ENCODE assay signal across 13 mouse cellular contexts in genomic region chr5:21247916-21248315, GRCm38 (mm10).
A peak's percentile ranks its signal among the peaks of the same experiment; 100 is the strongest.
DNase-seq lines count a peak whose midpoint lies in the region; ATAC-seq and TF ChIP-seq lines count a peak whose summit lies in the region.
"Had no signal": no experiment of that assay in that cellular context is flagged by ENCODE, and none has a peak within 500 bp of the region (broad histone marks: within the 10 kb centered on the region; RNA-seq: fewer than 3 reads in every experiment).

No protein-coding gene starts in this region.

- 33% methylated on average over 2 of the region's 2 CpGs for WGBS in kidney, postnatal 0 days
- WGBS in limb, embryonic 12.5 days: 54% methylated on average over 2 of the region's 2 CpGs

- H3K4me3 ChIP-seq in kidney, postnatal 0 days (replicated peaks; ENCODE audit: low read depth, low read length): no peak overlapping the region
- no peak overlapping the region for H3K4me3 ChIP-seq in limb, embryonic 12.5 days (replicated peaks)
- H3K4me3 ChIP-seq: forebrain, embryonic 10.5 days; neural tube, embryonic 13.5 days had no signal

- H3K9ac ChIP-seq in kidney, postnatal 0 days (ENCODE audit: low read depth, low read length): no peak overlapping the region
- H3K9ac ChIP-seq in limb, embryonic 12.5 days (replicated peaks): no peak overlapping the region
- H3K9ac ChIP-seq: lung, embryonic 14.5 days; neural tube, embryonic 13.5 days had no signal

- H3K4me2 ChIP-seq in kidney, postnatal 0 days (ENCODE audit: low read length): no peak overlapping the region
- no peak overlapping the region for H3K4me2 ChIP-seq in limb, embryonic 12.5 days
- H3K4me2 ChIP-seq: lung, embryonic 14.5 days; neural tube, embryonic 13.5 days had no signal

- no peaks in the 10 kb centered on the region for H3K27me3 ChIP-seq in kidney, postnatal 0 days (ENCODE audit: insufficient read depth, low read length)
- H3K27me3 ChIP-seq in limb, embryonic 12.5 days: no peaks in the 10 kb centered on the region
- H3K27me3 ChIP-seq: neural tube, embryonic 13.5 days had no signal

- H3K9me3 ChIP-seq in kidney, postnatal 0 days (replicated peaks; ENCODE audit: low read length): no peaks in the 10 kb centered on the region
- no peaks in the 10 kb centered on the region for H3K9me3 ChIP-seq in limb, embryonic 12.5 days
- H3K9me3 ChIP-seq: forebrain, embryonic 10.5 days; neural tube, embryonic 13.5 days had no signal

- TF ChIP-seq CTCF in kidney, postnatal 0 days (IDR thresholded peaks at IDR 0.05; ENCODE audit: low read depth): no peak

- H3K27ac ChIP-seq in kidney, postnatal 0 days: 0 out of 2 replicates have a peak overlapping the region, but pooled peaks have one; percentile 16
- peak overlapping the region; percentile 56; the same call in 1 of the 2 replicates for H3K27ac ChIP-seq in limb, embryonic 12.5 days
- H3K27ac ChIP-seq: forebrain, embryonic 10.5 days; neural tube, embryonic 13.5 days had no signal

- no peaks in the 10 kb centered on the region for H3K36me3 ChIP-seq in kidney, postnatal 0 days (ENCODE audit: insufficient read depth, low read length)
- H3K36me3 ChIP-seq in limb, embryonic 12.5 days: no peaks in the 10 kb centered on the region
- H3K36me3 ChIP-seq: forebrain, embryonic 10.5 days; neural tube, embryonic 13.5 days had no signal

- DNase-seq in kidney, postnatal 0 days (ENCODE audit: low spot score): peak; percentile 81
- DNase-seq in kidney, postnatal 14 days: no peak
- DNase-seq in 3134 (ENCODE audit: extremely low read depth, insufficient read length, low spot score): peak; percentile 37
- DNase-seq in NIH3T3 (ENCODE audit: low read depth): peak; percentile 78
- no peak for DNase-seq in adrenal gland, postnatal 14 days
- DNase-seq in gastrocnemius, postnatal 4 days (ENCODE audit: low spot score in 2 of 2): no peak
- DNase-seq: adrenal gland, postnatal 25 days; lung, embryonic 14.5 days; thymus, adult 18-20 months had no signal

- no peaks in the 10 kb centered on the region for H3K4me1 ChIP-seq in kidney, postnatal 0 days (replicated peaks; ENCODE audit: insufficient read depth, low read length)
- peaks cover 20% of the 10 kb centered on the region for H3K4me1 ChIP-seq in limb, embryonic 12.5 days (replicated peaks)
- H3K4me1 ChIP-seq: forebrain, embryonic 10.5 days had no signal

- ATAC-seq in kidney, postnatal 0 days (replicated peaks; ENCODE audit: low FRiP score, low read depth): peak; percentile 54; the same call in 1 of the 2 replicates
- ATAC-seq in limb, embryonic 12.5 days (ENCODE audit: insufficient number of reproducible peaks, insufficient read depth, low FRiP score, low TSS enrichment, low read depth): no peak; the same call in 1 of the 2 replicates
- no peak for ATAC-seq in monocyte, adult 5-6 weeks (replicated peaks; ENCODE audit: insufficient number of reproducible peaks, low FRiP score, low TSS enrichment, poor library complexity, severe bottlenecking)

Comparison
In these comparisons a context has a peak if more than half of its experiments do, and no peak if none do; other contexts are left out.
1. DNase-seq: peak in kidney, postnatal 0 days (single experiment), 3134 (single experiment) and NIH3T3 (single experiment); none in kidney, postnatal 14 days (single experiment), adrenal gland, postnatal 14 days (single experiment) and gastrocnemius, postnatal 4 days (0 of 2).